9 mouse cellular contexts compared by ENCODE assay signal in the genomic region with DNA sequence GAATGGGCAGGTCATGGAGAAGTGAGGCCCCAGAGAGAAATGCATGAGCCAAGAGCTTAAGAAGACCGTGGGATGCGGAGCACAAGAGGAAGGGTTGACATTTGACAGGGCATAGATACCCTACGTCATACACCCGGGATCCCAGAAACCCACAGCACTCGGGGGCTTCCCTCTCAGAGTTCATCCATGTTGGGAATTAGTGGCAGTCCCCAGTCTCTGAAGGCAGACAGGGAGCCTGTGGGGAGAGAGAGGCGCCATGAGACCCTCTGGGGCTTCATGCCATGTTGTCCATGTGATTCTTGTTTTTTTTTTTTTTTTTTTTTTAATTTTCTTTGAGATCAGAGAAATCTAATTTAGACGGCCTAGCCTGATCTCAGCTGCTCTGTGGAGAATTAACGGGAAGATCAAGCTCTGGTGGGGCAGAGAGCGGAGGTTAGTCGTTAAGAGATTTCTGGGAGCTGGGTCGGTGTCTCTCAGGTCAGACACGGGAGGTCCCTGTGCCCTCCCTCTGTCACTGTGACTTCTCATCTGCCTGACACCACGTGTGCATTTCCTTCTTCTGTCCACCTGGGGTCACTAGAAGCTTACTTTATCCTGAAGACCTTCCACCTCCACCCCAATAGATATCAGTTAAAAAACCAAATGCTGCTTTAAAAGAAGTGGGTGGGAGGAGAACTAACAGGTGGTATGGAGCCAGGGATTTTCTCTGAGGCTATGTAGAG. TPM values are rescaled to one million over a fixed set of nuclear protein-coding genes. Genes with fewer than 3 reads are reported as not detected.
DNase-seq lines count a peak whose midpoint lies in the region; ATAC-seq and TF ChIP-seq lines count a peak whose summit lies in the region.
"Had no signal": no experiment of that assay in that cellular context is flagged by ENCODE, and none has a peak within 500 bp of the region (broad histone marks: within the 10 kb centered on the region; RNA-seq: fewer than 3 reads in every experiment).

No protein-coding gene starts in this region.

- no peak overlapping the region for H3K27ac ChIP-seq in hindbrain, embryonic 14.5 days
- no peak overlapping the region for H3K27ac ChIP-seq in hindbrain, embryonic 13.5 days
- H3K27ac ChIP-seq in ES-E14 (ENCODE audit: insufficient read depth, low read depth, low read length, poor library complexity, severe bottlenecking) = no peak overlapping the region
- H3K27ac ChIP-seq in limb, embryonic 11.5 days (replicated peaks; ENCODE audit: low read depth, low read length) = no peak overlapping the region
- H3K27ac ChIP-seq: lung, embryonic 15.5 days had no signal

- 49% methylated on average over 13 of the region's 13 CpGs for WGBS in hindbrain, embryonic 14.5 days
- WGBS in hindbrain, embryonic 13.5 days = 50% methylated on average over 13 of the region's 13 CpGs
- WGBS in limb, embryonic 11.5 days = 48% methylated on average over 13 of the region's 13 CpGs

- no peaks in the 10 kb centered on the region for H3K36me3 ChIP-seq in hindbrain, embryonic 14.5 days (replicated peaks; ENCODE audit: control insufficient read depth, insufficient read depth)
- no peaks in the 10 kb centered on the region for H3K36me3 ChIP-seq in hindbrain, embryonic 13.5 days
- H3K36me3 ChIP-seq in ES-E14 (ENCODE audit: control insufficient read depth, insufficient read depth, low read length, poor library complexity, severe bottlenecking) = no peaks in the 10 kb centered on the region
- no peaks in the 10 kb centered on the region for H3K36me3 ChIP-seq in limb, embryonic 11.5 days (ENCODE audit: control insufficient read depth, insufficient read depth, low read length)
- H3K36me3 ChIP-seq: lung, embryonic 15.5 days had no signal

- no peaks in the 10 kb centered on the region for H3K27me3 ChIP-seq in hindbrain, embryonic 14.5 days (ENCODE audit: control insufficient read depth, insufficient read depth, low read length)
- peaks cover 5% of the 10 kb centered on the region; the same call in 1 of the 2 replicates for H3K27me3 ChIP-seq in hindbrain, embryonic 13.5 days
- H3K27me3 ChIP-seq in limb, embryonic 11.5 days (ENCODE audit: control insufficient read depth, insufficient read depth, low read length) = peaks cover 2% of the 10 kb centered on the region; the same call in 1 of the 2 replicates

- in situ Hi-C loops in ES-E14 (cut with MboI; ENCODE audit: low sequenced_read_pairs in 2 of 2, unreplicated experiment in 2 of 2) = loop anchor here (10.0 to 25.0 kb wide), 3 partner anchors 210 to 842 kb away; partner anchors contain the start of gene Ttc12 (in 1 of the 2)

- no peak overlapping the region for H3K4me3 ChIP-seq in hindbrain, embryonic 14.5 days (replicated peaks; ENCODE audit: low read length)
- H3K4me3 ChIP-seq in hindbrain, embryonic 13.5 days = no peak overlapping the region
- H3K4me3 ChIP-seq in ES-E14 (ENCODE audit: insufficient read depth in 1 of 2, low read depth in 1 of 2, low read length in 2 of 2, poor library complexity in 1 of 2, severe bottlenecking in 1 of 2) = no peak overlapping the region
- H3K4me3 ChIP-seq in limb, embryonic 11.5 days (ENCODE audit: low read depth, low read length) = no peak overlapping the region
- H3K4me3 ChIP-seq: lung, embryonic 15.5 days had no signal

- DNase-seq in hindbrain, embryonic 14.5 days (ENCODE audit: low spot score) = peak; percentile 73
- DNase-seq in 416B (ENCODE audit: low read depth) (peak; percentile 78), ES-E14 (ENCODE audit: low read depth, low spot score) (peak; percentile 38)
- DNase-seq in embryo, embryonic 10 days (ENCODE audit: low spot score) = peak; percentile 82
- DNase-seq in limb, embryonic 11.5 days (ENCODE audit: low spot score) = peak; percentile 35
- peak; percentile 42 for DNase-seq in testis, postnatal 10 days (ENCODE audit: low spot score)
- DNase-seq in gastrocnemius, postnatal 4 days (ENCODE audit: low spot score in 2 of 2) = no peak

- H3K9me3 ChIP-seq in hindbrain, embryonic 14.5 days (ENCODE audit: control insufficient read depth, low read length) = peaks cover 5% of the 10 kb centered on the region; the same call in 1 of the 2 replicates
- peaks cover 8% of the 10 kb centered on the region; the same call in 1 of the 2 replicates for H3K9me3 ChIP-seq in hindbrain, embryonic 13.5 days
- no peaks in the 10 kb centered on the region for H3K9me3 ChIP-seq in ES-E14 (ENCODE audit: control insufficient read depth, insufficient read depth, low read depth, low read length)
- H3K9me3 ChIP-seq in limb, embryonic 11.5 days (ENCODE audit: control insufficient read depth, low read length) = peaks cover 6% of the 10 kb centered on the region
- H3K9me3 ChIP-seq: lung, embryonic 15.5 days had no signal

- no peak overlapping the region for H3K4me2 ChIP-seq in hindbrain, embryonic 14.5 days (replicated peaks)
- H3K4me2 ChIP-seq in hindbrain, embryonic 13.5 days = no peak overlapping the region
- H3K4me2 ChIP-seq in limb, embryonic 11.5 days (ENCODE audit: low read depth, severe bottlenecking) = no peak overlapping the region
- H3K4me2 ChIP-seq: lung, embryonic 15.5 days had no signal

- H3K4me1 ChIP-seq in hindbrain, embryonic 14.5 days (replicated peaks; ENCODE audit: control insufficient read depth, insufficient read depth, low read length) = peaks cover 23% of the 10 kb centered on the region
- H3K4me1 ChIP-seq in hindbrain, embryonic 13.5 days (replicated peaks) = peaks cover 33% of the 10 kb centered on the region
- H3K4me1 ChIP-seq in ES-E14 (ENCODE audit: control insufficient read depth in 2 of 2, insufficient read depth in 2 of 2, low read length in 2 of 2, poor library complexity in 1 of 2) = peaks cover 0 to 6% of the 10 kb centered on the region in 2 experiments; a peak in 2 of 4 replicates
- peaks cover 29% of the 10 kb centered on the region for H3K4me1 ChIP-seq in limb, embryonic 11.5 days (ENCODE audit: control insufficient read depth, insufficient read depth, low read length)

- ATAC-seq in hindbrain, embryonic 14.5 days (ENCODE audit: low FRiP score) = no peak
- ATAC-seq in hindbrain, embryonic 13.5 days (ENCODE audit: low FRiP score) = no peak
- no peak for ATAC-seq in limb, embryonic 11.5 days (ENCODE audit: insufficient number of reproducible peaks, low FRiP score, low TSS enrichment, low read depth)

- no peak overlapping the region for H3K9ac ChIP-seq in hindbrain, embryonic 14.5 days
- H3K9ac ChIP-seq in hindbrain, embryonic 13.5 days = no peak overlapping the region
- no peak overlapping the region for H3K9ac ChIP-seq in ES-E14 (ENCODE audit: insufficient read depth, low read depth, low read length, poor library complexity, severe bottlenecking)
- H3K9ac ChIP-seq in limb, embryonic 11.5 days (ENCODE audit: low read length) = no peak overlapping the region
- H3K9ac ChIP-seq: lung, embryonic 15.5 days had no signal

TF ChIP-seq in ES-E14, 5 proteins besides CTCF, POLR2A, EP300 and RAD21:
- TF ChIP-seq MAFK (IDR thresholded peaks at IDR 0.05; ENCODE audit: insufficient read depth, low read depth, low read length) (no peak), HCFC1 (IDR thresholded peaks at IDR 0.05; ENCODE audit: borderline replicate concordance, insufficient read depth, low read length) (no peak), ZC3H11A (IDR thresholded peaks at IDR 0.05; ENCODE audit: borderline replicate concordance, low read depth, low read length) (peak; percentile 49; the same call in 1 of the 2 replicates), ZNF384 (IDR thresholded peaks at IDR 0.05; ENCODE audit: low read depth, low read length) (0 out of 2 replicates have a peak, but pooled peaks have one; percentile 5), CHD2 (IDR thresholded peaks at IDR 0.05; ENCODE audit: low read depth, low read length) (no peak)

RNA-seq across cellular contexts. Expression of gene Nnmt, which starts 40.1 kb away (rescaled TPM):
- 0.51 and 0.87 TPM in 2 replicates for polyA plus RNA-seq in hindbrain, embryonic 14.5 days (2014; fragmentation: Nextera tagmentation; extraction: Ambion mirVana)
- 0.38 and 0.81 TPM in 2 replicates for polyA plus RNA-seq in hindbrain, embryonic 13.5 days (2015; fragmentation: Nextera tagmentation; extraction: Ambion mirVana)
- 0.31 TPM in 1 of 2 replicates, not detected in the other for total RNA-seq in ES-E14 (2012; rRNA removed)
- 0.52 and 0.62 TPM in 2 replicates for polyA plus RNA-seq in limb, embryonic 11.5 days (2014; fragmentation: Nextera tagmentation; extraction: Ambion mirVana)
- 10 to 100 TPM; 19.3 to 22.9 TPM for total RNA-seq in gastrocnemius, postnatal 4 days (2021)

Comparison
In these comparisons a context has a peak if more than half of its experiments do, and no peak if none do; other contexts are left out.
1. DNase-seq: peak in hindbrain, embryonic 14.5 days (single experiment), 416B (single experiment), ES-E14 (single experiment), embryo, embryonic 10 days (single experiment), limb, embryonic 11.5 days (single experiment) and testis, postnatal 10 days (single experiment); none in gastrocnemius, postnatal 4 days (0 of 2).